Mouse (Mus musculus) retina, postnatal 7 days (tissue): ENCODE data around the gene Rims1.

Experiments
- DNase-seq: peaks from one replicate; pipeline ENCODE4 v3.0.0-alpha.2; 2012; ENCODE audit warnings: low read depth, low spot score

Rims1 gene

GRCm38 (mm10) chr1:22254278-22254677, 551.5 kb downstream of the Rims1 start:
- DNase-seq = no peak

DNA sequence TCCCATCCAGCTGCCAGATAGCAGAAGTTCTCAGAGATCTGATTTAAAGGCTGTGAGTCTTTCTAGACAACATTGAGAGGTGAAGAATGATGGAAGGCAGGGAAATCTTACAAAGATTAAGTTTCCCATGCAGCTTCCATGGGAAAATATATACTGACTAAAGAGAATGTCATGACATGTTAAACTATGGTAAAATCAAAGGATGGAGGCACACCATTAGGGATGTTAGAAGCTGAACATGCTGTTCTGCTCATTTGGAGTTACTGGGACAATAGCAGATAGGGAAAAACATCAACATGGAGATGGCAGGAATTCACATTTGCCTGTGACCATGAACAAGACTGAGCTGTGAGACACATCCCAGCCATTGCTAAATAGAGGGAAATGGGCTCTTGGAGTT, 552.9 kb downstream of the Rims1 start:
- no peak for DNase-seq

GRCm38 (mm10) chr1:22248898-22249386, 556.9 kb downstream of the Rims1 start:
- no peak for DNase-seq

GRCm38 (mm10) chr1:22245748-22246147, 560.0 kb downstream of the Rims1 start:
- no peak for DNase-seq
